Mouse (Mus musculus): ENCODE measurements around the gene Bhlhb9.

DNA sequence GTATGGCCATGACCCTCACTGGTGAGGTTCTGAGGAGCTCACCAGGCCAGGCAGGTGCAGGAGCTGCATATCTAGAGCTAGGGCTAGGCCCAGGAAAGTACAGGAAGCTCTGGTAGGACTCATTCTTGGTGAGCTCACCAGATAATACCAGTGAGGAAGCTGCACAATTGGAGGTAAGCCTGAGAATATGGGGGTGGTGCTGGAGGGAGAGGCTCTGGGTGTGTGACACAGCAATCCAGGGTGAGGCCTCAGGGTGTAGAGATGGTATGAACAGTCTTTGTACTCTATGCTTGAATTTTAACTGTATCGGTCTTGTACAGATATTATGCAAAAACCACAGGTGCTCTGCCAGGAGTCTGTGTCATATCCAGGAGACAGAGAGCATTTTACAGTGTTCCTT lies 82.2 kb downstream of the Bhlhb9 start:
- no peak for TF ChIP-seq CTCF (IDR thresholded peaks at IDR 0.05; ENCODE audit: insufficient read depth, low read depth, low read length)
- TF ChIP-seq POLR2A (IDR thresholded peaks at IDR 0.05; ENCODE audit: insufficient read depth, low read depth, low read length): no peak
